Mouse (Mus musculus) adrenal gland, postnatal 0 days (tissue): ENCODE results near the gene Zkscan8. TPM values are rescaled to one million over a fixed set of nuclear protein-coding genes. Genes with fewer than 3 reads are reported as not detected.

ENCODE experiments used
- polyA plus RNA-seq: library from polyadenylated mRNA; unstranded; fragments of >200 nt; fragmentation: Nextera tagmentation; extraction: Ambion mirVana; gene quantifications from 2 replicates; pipeline ENCODE4 v1.2.1, GENCODE M21; 2015

The Zkscan8 gene
- 2.2 and 2.6 TPM in 2 replicates for polyA plus RNA-seq

GRCm38 (mm10) chr13:21530781-21531201 is at the start of gene Zkscan8:
Gene Zkscan8, minus strand, starts transcription at chr13:21531120.

GRCm38 (mm10) chr13:21559793-21560192 is 28.9 kb upstream of the Zkscan8 start, which contains the start of gene Olfr1535:
Gene Olfr1535, minus strand, starts transcription at chr13:21559893.

GRCm38 (mm10) chr13:21542708-21543107 is 11.8 kb upstream of the Zkscan8 start, which contains the start of gene Olfr1366:
Gene Olfr1366, minus strand, starts transcription at chr13:21542808.

GRCm38 (mm10) chr13:21501182-21501581 is 29.7 kb downstream of the Zkscan8 start, which contains the start of gene Gm11273:
Gene Gm11273, minus strand, starts transcription at chr13:21501418.

GRCm38 (mm10) chr13:21495080-21495479 is 35.8 kb downstream of the Zkscan8 start, which contains the start of gene AK157302:
Gene AK157302, plus strand, starts transcription at chr13:21495223.

GRCm38 (mm10) chr13:21478759-21479670 is 51.9 kb downstream of the Zkscan8 start, which contains the start of the genes Zkscan4 and Gm10065:
Gene Zkscan4, plus strand, starts transcription at chr13:21478907.
Gene Gm10065, minus strand, starts transcription at chr13:21479441.

GRCm38 (mm10) chr13:21468061-21469019 is 62.6 kb downstream of the Zkscan8 start, which contains the start of gene Nkapl:
Gene Nkapl, minus strand, starts transcription at chr13:21468509.

Other genes with a start within 250 kb of the Zkscan8 start
- gene Gpx5, start 238.4 kb downstream of the Zkscan8 start, polyA plus RNA-seq, result not detected in 2 replicates
- 0.39 and 0.66 TPM in 2 replicates for gene Gpx6, start 219.0 kb downstream of the Zkscan8 start, polyA plus RNA-seq
- gene Olfr1367, start 184.2 kb downstream of the Zkscan8 start, polyA plus RNA-seq, result not detected in 2 replicates
- 7.4 and 7.8 TPM in 2 replicates for gene Zscan12, start 168.3 kb downstream of the Zkscan8 start, polyA plus RNA-seq
- gene Zkscan3, start 128.4 kb downstream of the Zkscan8 start, polyA plus RNA-seq, result 48.8 and 70.7 TPM in 2 replicates
- 1.1 and 2.0 TPM in 2 replicates for gene Pgbd1, start 90.1 kb downstream of the Zkscan8 start, polyA plus RNA-seq
- gene Zscan26, start 77.4 kb downstream of the Zkscan8 start, polyA plus RNA-seq, result 16.3 and 24.7 TPM in 2 replicates
- gene Nkapl, start 62.6 kb downstream of the Zkscan8 start, polyA plus RNA-seq, result 2.3 and 2.4 TPM in 2 replicates
- gene Zkscan4, start 52.2 kb downstream of the Zkscan8 start, polyA plus RNA-seq, result 3.8 and 4.9 TPM in 2 replicates
- not detected in 2 replicates for gene Gm10065, start 51.7 kb downstream of the Zkscan8 start, polyA plus RNA-seq
- 0.35 and 0.41 TPM in 2 replicates for gene AK157302, start 35.9 kb downstream of the Zkscan8 start, polyA plus RNA-seq
- 6.0 and 10.4 TPM in 2 replicates for gene Gm11273, start 29.7 kb downstream of the Zkscan8 start, polyA plus RNA-seq
- not detected in 2 replicates for gene Olfr1366, start 11.7 kb upstream of the Zkscan8 start, polyA plus RNA-seq
- not detected in 2 replicates for gene Olfr1535, start 28.8 kb upstream of the Zkscan8 start, polyA plus RNA-seq
- gene Olfr1364, start 50.6 kb upstream of the Zkscan8 start, polyA plus RNA-seq, result not detected in 2 replicates
- gene Olfr1362, start 82.9 kb upstream of the Zkscan8 start, polyA plus RNA-seq, result not detected in 2 replicates
- gene Olfr11, start 111.4 kb upstream of the Zkscan8 start, polyA plus RNA-seq, result not detected in 2 replicates
- not detected in 2 replicates for gene Olfr1361, start 132.3 kb upstream of the Zkscan8 start, polyA plus RNA-seq
- not detected in 2 replicates for gene Olfr1360, start 146.3 kb upstream of the Zkscan8 start, polyA plus RNA-seq
- gene Olfr1359, start 167.0 kb upstream of the Zkscan8 start, polyA plus RNA-seq, result not detected in 2 replicates
- gene Hist1h2bl, start 185.0 kb upstream of the Zkscan8 start, polyA plus RNA-seq, result 1.4 TPM in 1 of 2 replicates, not detected in the other
- 6.6 and 14.9 TPM in 2 replicates for gene Hist1h2ai, start 185.3 kb upstream of the Zkscan8 start, polyA plus RNA-seq
- 0.38 and 2.1 TPM in 2 replicates for gene Hist1h3h, start 186.5 kb upstream of the Zkscan8 start, polyA plus RNA-seq
- 1.1 and 1.3 TPM in 2 replicates for gene Hist1h2bm, start 190.9 kb upstream of the Zkscan8 start, polyA plus RNA-seq
- 0.39 and 0.77 TPM in 2 replicates for gene Hist1h4j, start 203.9 kb upstream of the Zkscan8 start, polyA plus RNA-seq
- gene Hist1h4k, start 219.4 kb upstream of the Zkscan8 start, polyA plus RNA-seq, result 2.2 and 2.5 TPM in 2 replicates
- gene Hist1h2ak, start 222.7 kb upstream of the Zkscan8 start, polyA plus RNA-seq, result 6.3 and 6.9 TPM in 2 replicates
- gene Hist1h2bn, start 223.0 kb upstream of the Zkscan8 start, polyA plus RNA-seq, result 0.83 and 1.5 TPM in 2 replicates
- 9.0 and 13.0 TPM in 2 replicates for gene Hist1h1b, start 249.5 kb upstream of the Zkscan8 start, polyA plus RNA-seq